Mouse (Mus musculus): ENCODE measurements around the gene Eif4g3.

DNA sequence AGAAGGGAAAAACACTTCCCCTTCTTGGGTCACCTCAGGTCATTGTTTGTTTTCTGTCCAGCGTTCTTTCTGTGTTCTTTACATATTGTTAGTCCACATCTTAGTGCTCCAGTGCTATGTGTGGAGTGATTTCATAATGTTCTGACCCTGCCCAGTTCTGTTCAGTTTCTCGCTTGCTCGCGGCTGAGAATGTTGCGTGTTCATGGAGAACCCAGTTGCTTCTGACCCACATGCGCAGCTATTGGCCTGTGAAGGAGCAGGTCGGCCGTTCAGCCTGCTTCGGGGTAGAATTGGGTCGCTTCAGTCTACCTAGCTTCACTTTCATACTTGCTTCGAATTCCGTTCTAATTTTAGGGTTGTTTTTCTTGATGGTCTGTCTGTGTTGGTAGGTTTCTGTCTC, 2.6 kb downstream of the Eif4g3 start:
- TF ChIP-seq POLR2A (IDR thresholded peaks at IDR 0.05; ENCODE audit: insufficient read depth, low read depth, low read length): no peak
- no peak for TF ChIP-seq CTCF (IDR thresholded peaks at IDR 0.05)
- TF ChIP-seq EP300 (IDR thresholded peaks at IDR 0.05; ENCODE audit: insufficient read depth, low read depth, low read length): no peak
